Mouse (Mus musculus): ENCODE measurements around the gene Pdpk1. TPM values are rescaled to one million over a fixed set of nuclear protein-coding genes. Genes with fewer than 3 reads are reported as not detected.

The Pdpk1 gene
- polyA plus RNA-seq, 1 experiment, result 12.7 TPM

GRCm38 (mm10) chr17:24192848-24193247, 42.1 kb upstream of the Pdpk1 start:
- Histone ChIP-seq H3K4me3 (ENCODE audit: low read depth, low read length) (no peak overlapping the region), H3K27me3 (ENCODE audit: control insufficient read depth, insufficient read depth, low read length) (no peaks in the 10 kb centered on the region), H3K4me1 (ENCODE audit: control insufficient read depth, insufficient read depth, insufficient read length, low read length) (peaks cover 11% of the 10 kb centered on the region; the same call in 1 of the 2 replicates), H3K27ac (ENCODE audit: insufficient read depth, low read depth, low read length) (no peak overlapping the region), H3K36me3 (ENCODE audit: control insufficient read depth, insufficient read depth, low read length) (peaks cover 2% of the 10 kb centered on the region)
- WGBS, result 78% methylated on average over 8 of the region's 8 CpGs
- TF ChIP-seq POLR2A (IDR thresholded peaks at IDR 0.05; ENCODE audit: low read depth, low read length) (no peak), CTCF (IDR thresholded peaks at IDR 0.05; ENCODE audit: extremely low read depth, insufficient read length, insufficient replicate concordance, low read depth, low read length) (no peak)

- WGBS, result 87% methylated on average over 4 of the region's 4 CpGs
- peaks cover 2% of the 10 kb centered on the region for H3K36me3 ChIP-seq (ENCODE audit: control insufficient read depth, insufficient read depth, low read length)
- TF ChIP-seq POLR2A (IDR thresholded peaks at IDR 0.05; ENCODE audit: low read depth, low read length), result no peak
- TF ChIP-seq CTCF (IDR thresholded peaks at IDR 0.05; ENCODE audit: extremely low read depth, insufficient read length, insufficient replicate concordance, low read depth, low read length), result no peak
- H3K27ac ChIP-seq (ENCODE audit: insufficient read depth, low read depth, low read length), result no peak overlapping the region
- H3K4me3 ChIP-seq (ENCODE audit: low read depth, low read length), result no peak overlapping the region
- H3K27me3 ChIP-seq (ENCODE audit: control insufficient read depth, insufficient read depth, low read length), result no peaks in the 10 kb centered on the region
- peaks cover 3% of the 10 kb centered on the region; the same call in 1 of the 2 replicates for H3K4me1 ChIP-seq (ENCODE audit: control insufficient read depth, insufficient read depth, insufficient read length, low read length)
Observed at GRCm38 (mm10) chr17:24191481-24191880, 40.8 kb upstream of the Pdpk1 start.

- TF ChIP-seq CTCF (IDR thresholded peaks at IDR 0.05; ENCODE audit: extremely low read depth, insufficient read length, insufficient replicate concordance, low read depth, low read length), result no peak
- 89% methylated on average over 2 of the region's 2 CpGs for WGBS
- H3K36me3 ChIP-seq (ENCODE audit: control insufficient read depth, insufficient read depth, low read length), result peaks cover 3% of the 10 kb centered on the region
- H3K27ac ChIP-seq (ENCODE audit: insufficient read depth, low read depth, low read length), result no peak overlapping the region
- H3K27me3 ChIP-seq (ENCODE audit: control insufficient read depth, insufficient read depth, low read length), result no peaks in the 10 kb centered on the region
- peaks cover 3% of the 10 kb centered on the region; the same call in 1 of the 2 replicates for H3K4me1 ChIP-seq (ENCODE audit: control insufficient read depth, insufficient read depth, insufficient read length, low read length)
- no peak overlapping the region for H3K4me3 ChIP-seq (ENCODE audit: low read depth, low read length)
Observed at GRCm38 (mm10) chr17:24190934-24191333, 40.2 kb upstream of the Pdpk1 start.

GRCm38 (mm10) chr17:24174259-24174658, 23.5 kb upstream of the Pdpk1 start:
- no peak overlapping the region for H3K27ac ChIP-seq (ENCODE audit: insufficient read depth, low read depth, low read length)
- 88% methylated on average over 3 of the region's 3 CpGs for WGBS
- H3K27me3 ChIP-seq (ENCODE audit: control insufficient read depth, insufficient read depth, low read length), result no peaks in the 10 kb centered on the region
- TF ChIP-seq POLR2A (IDR thresholded peaks at IDR 0.05; ENCODE audit: low read depth, low read length) (no peak), CTCF (IDR thresholded peaks at IDR 0.05; ENCODE audit: extremely low read depth, insufficient read length, insufficient replicate concordance, low read depth, low read length) (no peak)
- H3K36me3 ChIP-seq (ENCODE audit: control insufficient read depth, insufficient read depth, low read length), result no peaks in the 10 kb centered on the region
- H3K4me3 ChIP-seq (ENCODE audit: low read depth, low read length), result no peak overlapping the region
- H3K4me1 ChIP-seq (ENCODE audit: control insufficient read depth, insufficient read depth, insufficient read length, low read length), result peaks cover 6% of the 10 kb centered on the region; the same call in 1 of the 2 replicates

DNA sequence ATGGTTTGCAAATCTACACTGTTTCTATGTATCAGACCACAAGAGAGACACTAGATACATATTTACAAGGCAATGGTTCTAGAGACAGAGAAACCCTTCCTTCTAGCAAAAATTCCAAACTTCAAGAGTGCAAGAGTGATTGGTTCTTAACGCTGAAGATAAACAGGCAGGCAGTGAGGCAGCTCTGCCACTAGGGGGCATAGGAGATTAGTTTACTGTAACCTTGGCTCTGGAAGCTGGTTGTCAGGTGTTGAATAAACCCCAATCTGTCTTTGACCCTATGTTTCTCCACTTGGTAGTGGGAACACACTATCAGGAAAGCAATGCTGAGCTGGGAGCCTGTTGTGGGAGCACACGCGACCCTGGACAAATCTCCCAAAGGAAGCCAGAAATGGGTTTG, 22.7 kb upstream of the Pdpk1 start:
- H3K36me3 ChIP-seq (ENCODE audit: control insufficient read depth, insufficient read depth, low read length), result no peaks in the 10 kb centered on the region
- 7% methylated on average over 3 of the region's 3 CpGs for WGBS

DNA sequence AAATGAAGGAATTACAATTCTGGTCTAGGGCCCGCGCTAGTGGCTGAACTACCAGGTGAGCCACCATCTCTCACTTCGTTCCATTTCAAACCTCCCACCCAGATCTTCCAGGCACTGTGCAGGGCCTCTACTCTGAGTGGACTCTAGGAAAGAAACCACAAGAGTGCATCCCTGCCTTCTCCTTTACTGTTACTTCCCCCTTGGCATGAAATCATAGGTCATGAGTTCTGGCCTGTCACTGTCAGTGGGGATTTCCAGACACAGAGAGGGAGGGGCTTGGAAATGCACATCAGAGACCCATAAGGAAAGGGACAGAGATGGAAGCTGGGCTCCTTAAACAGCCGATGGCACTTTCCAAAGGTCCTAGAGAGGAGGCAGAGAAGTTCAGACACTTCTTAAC, 21.0 kb upstream of the Pdpk1 start:
- TF ChIP-seq POLR2A (IDR thresholded peaks at IDR 0.05; ENCODE audit: low read depth, low read length) (no peak), CTCF (IDR thresholded peaks at IDR 0.05; ENCODE audit: extremely low read depth, insufficient read length, insufficient replicate concordance, low read depth, low read length) (no peak)
- H3K4me3 ChIP-seq (ENCODE audit: low read depth, low read length), result no peak overlapping the region
- WGBS, result 81% methylated on average over 4 of the region's 4 CpGs
- H3K27ac ChIP-seq (ENCODE audit: insufficient read depth, low read depth, low read length), result no peak overlapping the region
- peaks cover 11% of the 10 kb centered on the region for H3K4me1 ChIP-seq (ENCODE audit: control insufficient read depth, insufficient read depth, insufficient read length, low read length)
- peaks cover 7% of the 10 kb centered on the region for H3K36me3 ChIP-seq (ENCODE audit: control insufficient read depth, insufficient read depth, low read length)
- no peaks in the 10 kb centered on the region for H3K27me3 ChIP-seq (ENCODE audit: control insufficient read depth, insufficient read depth, low read length)

More for the DNA sequence above, 22.7 kb upstream of the Pdpk1 start:
- TF ChIP-seq POLR2A (IDR thresholded peaks at IDR 0.05; ENCODE audit: low read depth, low read length) (no peak), CTCF (IDR thresholded peaks at IDR 0.05; ENCODE audit: extremely low read depth, insufficient read length, insufficient replicate concordance, low read depth, low read length) (peak; percentile 54; the same call in 1 of the 2 replicates)
- Histone ChIP-seq H3K4me1 (ENCODE audit: control insufficient read depth, insufficient read depth, insufficient read length, low read length) (peaks cover 6% of the 10 kb centered on the region; the same call in 1 of the 2 replicates), H3K4me3 (ENCODE audit: low read depth, low read length) (no peak overlapping the region), H3K27me3 (ENCODE audit: control insufficient read depth, insufficient read depth, low read length) (no peaks in the 10 kb centered on the region), H3K27ac (ENCODE audit: insufficient read depth, low read depth, low read length) (no peak overlapping the region)

- TF ChIP-seq POLR2A (IDR thresholded peaks at IDR 0.05; ENCODE audit: low read depth, low read length) (no peak), CTCF (IDR thresholded peaks at IDR 0.05; ENCODE audit: extremely low read depth, insufficient read length, insufficient replicate concordance, low read depth, low read length) (no peak)
- H3K27me3 ChIP-seq (ENCODE audit: control insufficient read depth, insufficient read depth, low read length), result no peaks in the 10 kb centered on the region
- H3K27ac ChIP-seq (ENCODE audit: insufficient read depth, low read depth, low read length), result 0 out of 2 replicates have a peak overlapping the region, but pooled peaks have one; percentile 4
- no peak overlapping the region for H3K4me3 ChIP-seq (ENCODE audit: low read depth, low read length)
- 77% methylated on average over 5 of the region's 5 CpGs for WGBS
- peaks cover 10% of the 10 kb centered on the region for H3K36me3 ChIP-seq (ENCODE audit: control insufficient read depth, insufficient read depth, low read length)
- peaks cover 11% of the 10 kb centered on the region for H3K4me1 ChIP-seq (ENCODE audit: control insufficient read depth, insufficient read depth, insufficient read length, low read length)
Observed at GRCm38 (mm10) chr17:24170729-24171128, 20.0 kb upstream of the Pdpk1 start.

Data from small intestine, adult 2 months (tissue).